Mouse (Mus musculus) heart, postnatal 0 days (tissue): Measurements from ENCODE around the gene Dok4. TPM values are rescaled to one million over a fixed set of nuclear protein-coding genes. Genes with fewer than 3 reads are reported as not detected.
A peak's percentile ranks its signal among the peaks of the same experiment; 100 is the strongest.
"Not testable (repeated sequence)": the region's sequence is repeated elsewhere in the genome, so short reads cannot be mapped to it uniquely, and the experiment has no call there.

Source experiments
- ATAC-seq: fragments of 200-750 bp; cut with Nextera tagmentation; 2 replicates; pipeline ENCODE4 v1.8.0; 2017; ENCODE audit warnings: low read depth, moderate number of reproducible peaks, moderate library complexity; ENCODE audit not compliant: insufficient read depth
- DNase-seq: peaks from one replicate; pipeline ENCODE4 v3.0.0-alpha.2; 2016; ENCODE audit warnings: low spot score
- H3K27ac ChIP-seq: fragments of 300-500 bp; sonication (generic); 2 replicates; pipeline ENCODE4 v1.5.1; 2014; ENCODE audit warnings: low read depth, mild to moderate bottlenecking
- H3K27me3 ChIP-seq: fragments of 300-500 bp; sonication (generic); 2 replicates; pipeline ENCODE4 v1.6.1; 2014; ENCODE audit warnings: low read length, mixed read lengths; ENCODE audit not compliant: control insufficient read depth, insufficient read depth
- H3K36me3 ChIP-seq: fragments of 300-500 bp; sonication (generic); replicated peaks from 2 replicates; pipeline ENCODE4 v1.6.1; 2014; ENCODE audit warnings: low read length, mixed read lengths; ENCODE audit not compliant: control insufficient read depth, insufficient read depth
- H3K4me1 ChIP-seq: fragments of 300-500 bp; sonication (generic); 2 replicates; pipeline ENCODE4 v1.6.1; 2014; ENCODE audit warnings: antibody characterized with exemption; ENCODE audit not compliant: control insufficient read depth, insufficient read depth
- H3K4me2 ChIP-seq: fragments of 300-500 bp; sonication (generic); 2 replicates; pipeline ENCODE4 v1.6.1; 2014; ENCODE audit warnings: low read depth, mild to moderate bottlenecking, low read length, moderate library complexity
- H3K4me3 ChIP-seq: fragments of 300-500 bp; sonication (generic); 2 replicates; pipeline ENCODE4 v1.5.1; 2014; ENCODE audit warnings: low read depth, low read length
- H3K9ac ChIP-seq: fragments of 300-500 bp; sonication (generic); replicated peaks from 2 replicates; pipeline ENCODE4 v1.6.1; 2014; ENCODE audit warnings: low read depth, low read length, mixed read lengths
- H3K9me3 ChIP-seq: fragments of 300-500 bp; sonication (generic); replicated peaks from 2 replicates; pipeline ENCODE4 v1.6.1; 2016; ENCODE audit warnings: low read length; ENCODE audit not compliant: control insufficient read depth
- CTCF ChIP-seq: IDR thresholded peaks from 2 replicates; pipeline ENCODE4 v1.5.1; 2016; ENCODE audit warnings: antibody characterized with exemption, control low read depth, low read depth
- EP300 ChIP-seq: IDR thresholded peaks from 2 replicates; pipeline ENCODE4 v1.6.1; 2016; ENCODE audit warnings: antibody characterized with exemption, low read depth
- WGBS: fragments of 180-500 bp; shearing (Covaris S2); extraction: QIAGEN DNeasy Blood & Tissue Kit; methylation state at CpG from one replicate; pipeline ENCODE4 v1.1.7; 2014; 5-methylcytosine and 5-hydroxymethylcytosine counted together
- polyA plus RNA-seq: library from polyadenylated mRNA; unstranded; fragments of >200 nt; fragmentation: Nextera tagmentation; extraction: Ambion mirVana; gene quantifications from 2 replicates; pipeline ENCODE4 v1.2.1, GENCODE M21; 2015
- total RNA-seq: library from RNA; depleted of rRNA; stranded (reverse); fragments of >200 nt; gene quantifications from 2 replicates; pipeline ENCODE4 v1.2.3, GENCODE M21; 2014; ENCODE audit warnings: low replicate concordance

The Dok4 gene
- total and polyA plus RNA-seq, 2 experiments from 2014 or later, result 28.7 to 43.4 TPM

DNA sequence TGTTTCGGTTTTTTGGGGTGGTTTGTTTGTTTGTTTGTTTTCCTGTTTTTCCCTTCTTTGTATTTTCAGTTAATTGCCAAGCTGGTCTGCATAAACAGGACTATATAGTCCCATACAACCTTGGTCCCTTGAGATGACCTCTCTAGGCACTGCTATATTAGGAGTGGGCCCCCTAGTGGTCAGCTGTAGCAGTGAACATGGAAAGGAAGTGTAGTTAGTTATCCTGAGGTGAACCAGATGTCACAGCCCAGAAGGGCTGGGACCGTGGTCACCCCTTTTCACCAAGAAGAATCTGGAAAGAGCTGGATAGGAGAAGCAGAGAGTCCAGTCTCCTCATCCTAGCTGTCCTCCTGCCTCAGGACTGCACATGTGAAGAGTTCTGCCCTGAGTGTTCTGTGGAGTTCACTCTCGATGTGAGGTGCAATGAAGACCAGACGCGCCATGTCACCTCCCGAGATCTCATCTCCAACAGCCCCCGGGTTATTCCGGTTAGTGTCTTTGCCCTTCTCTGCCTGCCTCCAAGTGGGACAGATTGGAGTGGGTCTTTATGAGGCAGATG lies 14.7 kb downstream of the Dok4 start:
- 67% methylated on average over 8 of the region's 8 CpGs for WGBS
- Histone ChIP-seq H3K4me1 (peaks cover 8% of the 10 kb centered on the region), H3K4me2 (no peak overlapping the region), H3K9me3 (no peaks in the 10 kb centered on the region), H3K27ac (no peak overlapping the region), H3K27me3 (no peaks in the 10 kb centered on the region), H3K4me3 (no peak overlapping the region), H3K9ac (no peak overlapping the region), H3K36me3 (peaks cover 46% of the 10 kb centered on the region)
- DNase-seq (peak; percentile 78), ATAC-seq (peak; percentile 47; the same call in 1 of the 2 replicates)
- TF ChIP-seq EP300 (no peak), CTCF (peak; percentile 93)

GRCm38 (mm10) chr8:94857346-94858173 lies 18.6 kb downstream of the Dok4 start, which contains the start of gene Polr2c:
Gene Polr2c (plus strand): TSS chr8:94857450.
- peak; percentile 83 for TF ChIP-seq CTCF
- no peak for TF ChIP-seq EP300
- H3K36me3 ChIP-seq, result peaks cover 33% of the 10 kb centered on the region

DNA sequence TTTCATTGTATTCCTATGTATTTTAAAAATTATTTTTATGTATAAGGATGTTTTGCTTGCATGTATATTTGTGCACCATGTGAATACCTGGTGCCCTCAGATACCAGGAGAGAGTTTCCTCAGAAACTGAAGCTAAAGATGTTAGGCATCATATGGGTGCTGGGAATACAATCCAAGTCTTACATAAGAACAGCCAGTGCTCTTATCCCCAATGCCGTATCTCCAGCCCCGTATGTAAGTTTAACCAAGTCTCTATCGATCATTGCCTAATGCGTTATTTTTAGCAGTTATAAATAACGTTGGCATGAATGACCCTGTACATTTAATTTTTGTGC lies 19.2 kb downstream of the Dok4 start:
- Histone ChIP-seq H3K4me1 (peaks cover 8% of the 10 kb centered on the region), H3K4me3 (peak overlapping the region; percentile 81; the same call in 1 of the 2 replicates), H3K9me3 (no peaks in the 10 kb centered on the region), H3K4me2 (peak overlapping the region; percentile 78; the same call in 1 of the 2 replicates), H3K27me3 (no peaks in the 10 kb centered on the region), H3K27ac (no peak overlapping the region), H3K9ac (peak overlapping the region; percentile 87; the same call in 1 of the 2 replicates), H3K36me3 (peaks cover 36% of the 10 kb centered on the region)
- WGBS, result 28% methylated on average over 5 of the region's 5 CpGs
- DNase-seq, result no peak
- TF ChIP-seq CTCF (no peak), EP300 (no peak)
- 0 out of 2 replicates have a peak, but pooled peaks have one; percentile 3 for ATAC-seq

More at GRCm38 (mm10) chr8:94857346-94858173, 18.6 kb downstream of the Dok4 start, which contains the start of gene Polr2c:
- no peaks in the 10 kb centered on the region for H3K27me3 ChIP-seq
- H3K9ac ChIP-seq, result peak within 1 kb of the TSS; percentile 87
- peak within 1 kb of the TSS; percentile 41; the same call in 1 of the 2 replicates for H3K27ac ChIP-seq
- H3K4me1 ChIP-seq, result peaks cover 8% of the 10 kb centered on the region
- H3K4me3 ChIP-seq, result peak within 1 kb of the TSS; percentile 81
- peak; percentile 71 for DNase-seq
- H3K9me3 ChIP-seq, result no peaks in the 10 kb centered on the region
- peak; percentile 81 for ATAC-seq
- peak within 1 kb of the TSS; percentile 78 for H3K4me2 ChIP-seq
- WGBS, result under 1% methylated on average over 66 of the region's 68 CpGs

DNA sequence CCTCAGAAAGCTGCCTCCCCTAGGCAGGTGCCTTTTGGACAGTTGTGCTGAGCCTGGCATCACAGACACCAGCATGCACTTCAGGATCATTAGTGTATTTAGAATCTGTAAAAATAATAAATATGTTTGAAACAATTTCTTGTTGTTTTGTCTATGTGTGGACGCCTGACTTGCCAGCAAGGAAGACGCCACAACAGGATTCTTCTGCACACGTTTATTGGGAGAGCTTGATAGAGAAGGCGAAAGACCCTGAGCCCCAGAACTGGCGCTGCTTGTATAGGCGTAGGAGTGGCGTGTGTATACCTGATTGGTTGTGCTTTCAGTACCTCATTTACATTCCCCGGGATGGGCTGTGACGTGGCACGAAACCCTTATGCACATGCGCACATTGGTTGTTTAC lies 21.4 kb downstream of the Dok4 start:
- not testable (repeated sequence) for H3K9ac ChIP-seq, DNase-seq, H3K27ac ChIP-seq, ATAC-seq, H3K4me2 ChIP-seq, H3K4me3 ChIP-seq, H3K9me3 ChIP-seq, H3K4me1 ChIP-seq, H3K27me3 ChIP-seq
- peaks cover 51% of the 10 kb centered on the region for H3K36me3 ChIP-seq
- WGBS, result 90% methylated on average over 11 of the region's 11 CpGs

- no peak overlapping the region for H3K27ac ChIP-seq
- DNase-seq, result no peak
- TF ChIP-seq CTCF (no peak), EP300 (no peak)
- H3K36me3 ChIP-seq, result peaks cover 98% of the 10 kb centered on the region
- H3K9me3 ChIP-seq, result no peaks in the 10 kb centered on the region
- no peak overlapping the region for H3K9ac ChIP-seq
- H3K4me3 ChIP-seq, result no peak overlapping the region
- WGBS, result 90% methylated on average over 5 of the region's 5 CpGs
- H3K4me1 ChIP-seq, result no peaks in the 10 kb centered on the region
- no peaks in the 10 kb centered on the region for H3K27me3 ChIP-seq
- H3K4me2 ChIP-seq, result no peak overlapping the region
- ATAC-seq, result no peak
Measured at GRCm38 (mm10) chr8:94850049-94850448, 26.1 kb downstream of the Dok4 start.
